Mouse (Mus musculus): ENCODE data around the gene Sfn. TPM values are rescaled to one million over a fixed set of nuclear protein-coding genes. Genes with fewer than 3 reads are reported as not detected.

Sfn gene
- total and polyA plus RNA-seq, 3 experiments, result 1.0 to 2.0 (median 1.1) TPM

GRCm38 (mm10) chr4:133619473-133620136 lies 17.6 kb upstream of the Sfn start (continued):
- TF ChIP-seq BHLHE40 (IDR thresholded peaks at IDR 0.05; ENCODE audit: low read depth, low read length), result peak; percentile 40; the same call in 1 of the 2 replicates
- no peak for TF ChIP-seq SMC3 (IDR thresholded peaks at IDR 0.05; ENCODE audit: low read depth, low read length)
- TF ChIP-seq PAX5 (IDR thresholded peaks at IDR 0.05; ENCODE audit: low read length), result no peak
- no peak for TF ChIP-seq CTCF (conservative IDR thresholded peaks at IDR 0.05 in 1 of 2, IDR thresholded peaks at IDR 0.05 in 1 of 2; ENCODE audit: low read depth in 2 of 2, low read length in 2 of 2)
- TF ChIP-seq MEF2A (IDR thresholded peaks at IDR 0.05; ENCODE audit: borderline replicate concordance, low read depth, low read length), result no peak
- TF ChIP-seq TCF12 (IDR thresholded peaks at IDR 0.05; ENCODE audit: low read depth, low read length), result peak; percentile 73; the same call in 1 of the 2 replicates

- H3K27me3 ChIP-seq (replicated peaks), result no peaks in the 10 kb centered on the region
- no peak overlapping the region for H3K4me3 ChIP-seq (replicated peaks in 1 of 3; ENCODE audit: low read depth in 2 of 3, low read length in 2 of 3, poor library complexity in 1 of 3)
- no peaks in the 10 kb centered on the region for H3K79me2 ChIP-seq (replicated peaks; ENCODE audit: control insufficient read depth, extremely low read depth, insufficient read depth, poor library complexity, severe bottlenecking)
- H3K9ac ChIP-seq (ENCODE audit: insufficient read depth, low read depth), result no peak overlapping the region
- no peak for DNase-seq (ENCODE audit: extremely low read depth)
- H3K9me3 ChIP-seq (replicated peaks; ENCODE audit: low read length), result peaks cover 3% of the 10 kb centered on the region
- peaks cover 40 to 65% of the 10 kb centered on the region in 2 experiments for H3K4me1 ChIP-seq (ENCODE audit: control insufficient read depth in 1 of 2, insufficient read depth in 2 of 2)
- in situ Hi-C loops (cut with MboI; ENCODE audit: low pct_ligation_motif_present, low pct_unique_long_range_greater_than_20kb, low sequenced_read_pairs), result no loop called here
- dilution Hi-C loops (cut with MboI; ENCODE audit: extremely low pct_ligation_motif_present, extremely low pct_unique_long_range_greater_than_20kb, low sequenced_read_pairs), result no loop called here
- H3K27ac ChIP-seq (ENCODE audit: insufficient read depth, low read depth), result no peak overlapping the region
- no peak overlapping the region for H3K4me2 ChIP-seq (ENCODE audit: insufficient read depth, low read depth, poor library complexity, severe bottlenecking)
- H3K36me3 ChIP-seq (replicated peaks in 1 of 2; ENCODE audit: control insufficient read depth in 1 of 2, insufficient read depth in 1 of 2, low read length in 1 of 2), result peaks cover 17 to 68% of the 10 kb centered on the region in 2 experiments
- TF ChIP-seq KAT2A (IDR thresholded peaks at IDR 0.05; ENCODE audit: insufficient replicate concordance, low read length), result no peak
- TF ChIP-seq RCOR1 (conservative IDR thresholded peaks at IDR 0.05; ENCODE audit: low read depth, low read length), result no peak
- no peak for TF ChIP-seq UBTF (IDR thresholded peaks at IDR 0.05; ENCODE audit: low read depth, low read length)
Observed at GRCm38 (mm10) chr4:133617936-133618335, 16.0 kb upstream of the Sfn start.

GRCm38 (mm10) chr4:133615416-133615815 lies 13.4 kb upstream of the Sfn start:
- Histone ChIP-seq H3K36me3 (replicated peaks in 1 of 2; ENCODE audit: control insufficient read depth in 1 of 2, insufficient read depth in 1 of 2, low read length in 1 of 2) (peaks cover 28 to 83% of the 10 kb centered on the region in 2 experiments), H3K27me3 (replicated peaks) (no peaks in the 10 kb centered on the region), H3K79me2 (replicated peaks; ENCODE audit: control insufficient read depth, extremely low read depth, insufficient read depth, poor library complexity, severe bottlenecking) (no peaks in the 10 kb centered on the region), H3K27ac (ENCODE audit: insufficient read depth, low read depth) (no peak overlapping the region; the same call in 1 of the 2 replicates), H3K4me1 (ENCODE audit: control insufficient read depth in 1 of 2, insufficient read depth in 2 of 2) (peaks cover 31 to 53% of the 10 kb centered on the region in 2 experiments), H3K4me2 (ENCODE audit: insufficient read depth, low read depth, poor library complexity, severe bottlenecking) (no peak overlapping the region), H3K9me3 (replicated peaks; ENCODE audit: low read length) (peaks cover 19% of the 10 kb centered on the region), H3K4me3 (replicated peaks in 1 of 3; ENCODE audit: low read depth in 2 of 3, low read length in 2 of 3, poor library complexity in 1 of 3) (no peak overlapping the region), H3K9ac (ENCODE audit: insufficient read depth, low read depth) (no peak overlapping the region)
- no peak for DNase-seq (ENCODE audit: extremely low read depth)
- TF ChIP-seq MXI1 (IDR thresholded peaks at IDR 0.05; ENCODE audit: low read depth, low read length), result no peak
- no peak for TF ChIP-seq JUND (conservative IDR thresholded peaks at IDR 0.05; ENCODE audit: low read depth, low read length)
- TF ChIP-seq MYC (IDR thresholded peaks at IDR 0.05; ENCODE audit: low read depth, low read length), result no peak
- dilution Hi-C loops (cut with MboI; ENCODE audit: extremely low pct_ligation_motif_present, extremely low pct_unique_long_range_greater_than_20kb, low sequenced_read_pairs), result no loop called here
- in situ Hi-C loops (cut with MboI; ENCODE audit: low pct_ligation_motif_present, low pct_unique_long_range_greater_than_20kb, low sequenced_read_pairs), result no loop called here

Data from CH12.LX (cell line).